Mouse (Mus musculus) cerebellum, postnatal 14 days (tissue): ENCODE results near the gene Uba3.

Source experiments
- DNase-seq, 2 experiments: peaks; one replicate each; pipeline ENCODE4 v3.0.0; 2021; ENCODE audit warnings: mixed read lengths in 2 of 2

Uba3 gene

GRCm38 (mm10) chr6:97210191-97210961 is 4.9 kb upstream of the Uba3 start, which contains the start of gene Arl6ip5:
Gene Arl6ip5 (plus strand): TSS chr6:97210689.
- DNase-seq: peak; percentile 88 to 89

DNA sequence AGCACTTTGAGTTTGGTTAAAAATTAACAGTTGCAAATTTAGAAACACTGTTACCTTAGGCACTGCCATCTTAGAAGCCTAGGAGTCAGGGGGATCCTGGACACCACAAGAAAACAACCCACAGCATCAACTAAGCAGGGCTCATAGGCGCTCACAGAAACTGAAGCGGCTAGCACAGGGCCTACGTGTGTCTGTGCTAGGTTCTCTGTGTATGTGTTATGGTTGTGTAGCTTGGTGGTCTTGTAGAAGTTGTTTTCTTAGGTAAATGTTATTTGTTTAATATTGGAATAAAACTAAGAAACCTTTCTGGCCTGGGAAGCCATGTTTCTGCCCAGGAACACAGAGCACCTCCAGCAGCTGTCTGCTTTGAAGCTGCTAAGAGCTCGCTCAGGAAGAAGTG is 4.3 kb upstream of the Uba3 start:
- DNase-seq: no peak

DNA sequence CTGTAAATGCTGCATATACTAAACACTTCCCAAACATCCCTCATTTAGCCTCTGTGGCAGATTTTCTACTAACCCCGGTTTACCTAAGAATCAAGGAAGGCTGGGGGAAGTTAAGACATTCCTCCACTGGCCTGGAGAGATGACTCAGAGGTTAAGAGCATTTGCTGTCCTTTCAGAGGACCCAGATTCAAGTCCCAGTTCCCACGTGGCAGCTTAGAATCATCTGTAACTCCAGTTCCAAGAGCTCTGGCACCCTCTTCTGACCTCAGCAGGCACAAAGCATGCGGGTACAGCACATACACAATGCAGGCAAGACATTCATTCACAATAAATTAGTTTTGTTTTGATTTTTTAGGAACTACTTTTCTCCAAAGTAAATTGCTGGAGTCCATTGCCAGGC is 3.8 kb upstream of the Uba3 start:
- DNase-seq: no peak

- DNase-seq: no peak
Observed at GRCm38 (mm10) chr6:97208406-97208805, 3.0 kb upstream of the Uba3 start.

DNA sequence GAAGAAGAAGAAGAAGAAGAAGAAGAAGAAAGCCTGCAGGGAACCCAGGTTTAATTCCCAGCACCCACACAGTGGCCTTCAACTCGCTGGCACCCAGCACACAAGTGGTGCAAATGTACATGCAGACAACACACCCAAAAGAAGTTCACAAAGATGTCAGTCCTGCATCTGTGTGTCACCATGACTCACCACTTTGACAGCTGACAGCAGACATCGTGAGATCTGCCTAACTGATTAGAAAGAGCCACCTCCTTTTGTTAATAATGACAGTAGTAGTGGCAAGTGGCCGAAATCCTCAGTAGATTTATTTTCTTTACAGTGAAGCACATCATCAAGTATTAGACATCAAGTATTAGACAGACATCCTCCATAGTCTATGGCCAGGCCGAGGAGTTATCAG is 1.6 kb upstream of the Uba3 start:
- no peak for DNase-seq

DNA sequence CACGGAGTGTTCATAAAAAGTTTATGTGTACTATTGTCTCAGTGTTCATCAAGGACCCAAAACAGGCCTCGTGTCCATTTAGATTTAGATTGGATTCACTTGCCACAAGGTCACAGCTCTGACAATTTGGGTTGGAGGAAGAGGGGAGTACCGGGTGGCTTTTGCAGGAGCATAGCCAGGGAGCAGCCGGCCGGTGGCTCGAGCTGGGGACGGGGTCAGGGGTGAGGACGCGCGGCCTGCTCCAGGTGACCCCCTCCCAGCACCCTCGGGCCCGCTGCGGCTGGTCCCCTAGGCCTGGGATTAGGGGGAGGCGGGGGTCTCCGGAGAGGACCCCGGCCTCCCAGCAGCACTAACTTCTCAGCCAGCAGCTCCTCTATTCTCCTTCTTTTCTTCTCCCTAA is 495 bp downstream of the Uba3 start:
- DNase-seq: peak; percentile 55 to 56

GRCm38 (mm10) chr6:97204252-97204869 is 1.1 kb downstream of the Uba3 start:
- no peak for DNase-seq

GRCm38 (mm10) chr6:97202477-97202876 is 3.0 kb downstream of the Uba3 start:
- DNase-seq: no peak

DNA sequence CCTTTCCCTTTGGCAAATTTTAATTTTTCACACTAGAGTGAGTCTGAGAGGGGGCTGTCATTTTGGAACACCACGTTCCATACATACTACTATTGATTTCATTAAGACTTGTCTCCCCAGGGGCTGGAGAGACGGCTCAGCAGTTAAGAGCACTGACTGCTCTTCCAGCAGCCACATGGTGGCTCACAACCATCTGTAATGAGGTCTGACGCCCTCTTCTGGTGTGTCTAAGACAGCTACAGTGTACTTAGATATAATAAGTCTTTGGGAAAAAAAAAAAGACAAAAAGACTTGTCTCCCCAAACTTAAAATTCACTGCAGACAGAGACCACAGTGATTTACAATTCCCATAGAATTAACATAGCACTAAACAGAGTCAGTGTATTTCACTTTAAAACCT is 5.0 kb downstream of the Uba3 start:
- DNase-seq: no peak

DNA sequence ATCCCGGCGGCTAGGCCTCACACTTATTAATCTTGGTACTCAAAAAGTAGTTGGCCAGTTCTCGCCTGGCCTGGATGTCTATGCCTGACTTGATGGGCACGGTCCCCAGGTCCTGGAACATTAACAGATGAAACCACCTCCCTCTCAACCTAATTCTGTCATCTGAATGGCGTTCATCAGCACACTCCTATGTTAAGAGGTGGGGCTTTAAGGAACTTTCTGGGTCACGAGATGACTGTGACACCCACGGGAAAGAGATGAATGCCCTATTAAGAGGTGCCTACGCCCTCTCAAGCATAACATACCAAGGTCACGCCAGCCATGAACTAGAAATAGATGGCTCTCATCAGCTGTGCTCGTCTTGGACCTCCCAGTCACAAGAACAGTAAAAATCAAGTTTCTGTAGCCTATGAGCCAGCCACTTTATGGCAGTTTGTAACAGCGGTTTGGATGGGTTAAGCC is 26.0 kb downstream of the Uba3 start:
- DNase-seq: no peak

DNA sequence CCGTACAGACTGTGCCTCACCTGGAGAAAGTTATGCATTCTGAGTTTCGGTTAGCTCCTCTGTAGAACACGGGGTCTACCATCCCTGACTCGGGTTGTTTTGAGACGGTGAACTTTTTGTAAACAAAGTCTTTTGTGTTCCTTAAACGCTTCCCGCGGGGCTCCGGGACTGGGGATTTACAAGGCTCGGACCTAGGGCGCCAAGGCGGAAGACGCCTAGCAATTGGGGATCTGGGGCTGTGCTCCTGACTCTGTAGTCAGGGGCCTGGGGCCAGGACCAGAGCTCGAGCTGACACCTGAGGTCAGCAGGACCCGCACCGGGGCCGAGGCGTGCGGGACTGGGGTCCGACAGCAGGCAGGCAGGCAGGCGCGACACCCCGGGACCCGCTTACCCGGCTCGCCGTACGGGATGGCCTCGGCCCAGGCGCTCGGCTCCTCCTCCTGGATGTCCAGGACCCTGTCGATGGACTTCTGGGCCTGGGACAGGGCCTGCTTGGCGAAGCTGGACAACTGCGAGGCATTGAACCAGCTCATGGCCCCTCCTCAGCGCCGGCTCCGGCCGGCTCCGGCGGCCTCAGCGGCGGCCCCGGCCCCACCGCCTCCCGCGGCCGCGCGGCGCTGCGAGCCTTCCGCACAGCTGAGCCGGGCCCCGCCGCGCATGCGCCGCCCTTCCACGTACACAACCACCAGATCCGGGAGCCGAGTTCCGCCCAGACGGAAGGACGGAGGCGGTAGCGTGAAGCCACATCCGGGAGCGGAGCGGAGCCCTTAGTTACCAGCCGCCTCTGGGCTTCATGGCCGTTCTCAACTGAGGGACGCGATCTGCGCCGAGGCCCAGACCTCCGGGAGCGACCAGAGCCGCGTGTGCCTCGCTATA is 26.7 kb downstream of the Uba3 start, which contains the start of gene Tmf1:
TSS of gene Tmf1 (minus strand) at position 632 of the 876 bp plus-strand sequence.
- peak; percentile 95 to 97 for DNase-seq

GRCm38 (mm10) chr6:97175716-97176115 is 29.7 kb downstream of the Uba3 start:
- DNase-seq: no peak

GRCm38 (mm10) chr6:97150156-97150555 is 55.3 kb downstream of the Uba3 start:
- DNase-seq: no peak

DNA sequence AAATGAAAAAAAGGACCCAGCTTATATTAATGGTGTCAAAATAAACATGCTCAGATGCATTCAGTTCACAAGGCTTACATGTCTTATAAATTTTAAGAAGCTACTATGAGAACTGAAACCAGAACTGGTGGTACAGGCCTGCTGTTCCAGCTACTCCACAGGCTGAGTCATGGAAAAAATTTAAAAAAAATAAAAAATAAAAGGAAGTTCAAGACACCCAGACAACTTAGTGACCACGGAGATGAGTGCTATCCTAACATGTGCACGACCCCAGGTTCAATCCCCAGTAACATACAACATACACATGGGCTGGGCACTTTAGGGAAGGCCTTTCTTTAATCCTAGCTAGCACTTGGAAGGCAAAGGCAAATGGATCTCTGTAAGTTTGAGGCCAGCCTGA is 55.7 kb downstream of the Uba3 start:
- DNase-seq: no peak

- DNase-seq: peak; percentile 67 to 80
Observed at GRCm38 (mm10) chr6:97148383-97149251, 56.8 kb downstream of the Uba3 start, which contains the start of gene Eogt. Gene Eogt (minus strand): TSS chr6:97149182.

GRCm38 (mm10) chr6:97147755-97148382 is 57.6 kb downstream of the Uba3 start:
- DNase-seq: peak; percentile 55 to 75

DNA sequence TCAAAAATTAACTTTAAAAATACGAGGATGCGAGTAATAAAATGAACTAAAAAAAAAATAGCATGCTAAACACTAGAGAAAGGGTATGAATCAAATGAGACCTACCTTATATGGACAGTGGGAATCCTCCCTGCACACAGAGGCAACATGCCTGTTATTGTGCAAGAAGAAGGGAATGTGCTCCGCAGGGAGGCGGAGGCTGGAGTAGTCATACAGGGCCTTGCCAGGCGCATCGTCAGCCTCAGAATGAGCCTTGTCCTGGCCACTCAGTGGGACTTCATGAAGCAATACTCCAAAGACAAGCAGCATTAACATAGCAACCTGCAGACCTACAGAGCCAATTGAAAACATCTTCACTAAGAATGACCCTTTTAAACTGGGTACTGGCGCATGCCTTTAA is 60.3 kb downstream of the Uba3 start:
- DNase-seq: no peak

- no peak for DNase-seq
Observed at GRCm38 (mm10) chr6:97144359-97144758, 61.1 kb downstream of the Uba3 start.

DNA sequence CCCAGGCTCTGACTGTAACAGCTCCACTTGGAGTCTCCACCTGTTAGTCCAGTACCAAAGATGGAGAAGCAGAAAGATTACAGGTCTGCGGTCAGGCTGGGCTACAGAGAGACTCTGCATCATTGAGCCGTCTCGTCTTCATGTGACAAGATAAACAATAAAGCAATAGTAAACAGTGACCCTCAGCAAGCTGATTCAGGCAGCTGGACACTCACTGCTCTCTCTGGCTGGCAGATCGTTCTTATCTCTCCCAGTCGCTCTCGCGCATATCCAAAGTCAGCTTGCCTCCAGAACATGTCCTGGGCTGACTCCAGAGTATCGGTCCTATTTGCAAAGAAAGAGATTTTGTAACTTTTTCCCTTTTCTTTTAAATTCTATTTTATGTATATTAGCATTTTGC is 62.8 kb downstream of the Uba3 start:
- DNase-seq: no peak

DNA sequence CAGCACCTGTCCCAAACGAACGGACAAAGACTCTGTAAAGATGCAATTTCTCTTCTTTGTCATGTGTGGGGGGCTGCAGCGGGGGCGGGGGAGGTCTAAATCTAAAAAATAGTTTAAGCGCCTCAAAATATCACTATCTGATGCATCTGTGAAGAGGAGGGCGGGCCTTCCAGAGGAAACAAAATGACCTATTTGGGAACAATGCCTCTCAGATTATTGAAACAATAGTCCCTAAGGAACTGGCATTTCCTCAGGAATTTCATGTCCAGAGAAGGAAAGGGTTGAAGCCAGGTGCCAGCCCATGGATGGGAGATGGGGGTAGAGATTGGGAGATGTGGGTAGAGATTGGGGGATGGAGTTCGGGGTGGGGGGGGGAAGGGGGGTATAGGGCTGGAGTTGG is 63.6 kb downstream of the Uba3 start:
- DNase-seq: no peak
